Mouse (Mus musculus): ENCODE measurements around the gene Zdhhc4.

- TF ChIP-seq POLR2A (IDR thresholded peaks at IDR 0.05; ENCODE audit: low read depth, low read length) (no peak), CTCF (conservative IDR thresholded peaks at IDR 0.05; ENCODE audit: insufficient read depth, insufficient read length, low read depth, low read length) (peak; percentile 43; the same call in 1 of the 2 replicates)
Measured at GRCm38 (mm10) chr5:143301296-143301695, 27.8 kb downstream of the Zdhhc4 start.
